Mouse (Mus musculus) heart, adult 8-10 months (tissue): ENCODE measurements around the gene Cd300e. TPM values are rescaled to one million over a fixed set of nuclear protein-coding genes. Genes with fewer than 3 reads are reported as not detected.

Source experiments
- DNase-seq: peaks from one replicate; pipeline ENCODE4 v3.0.0; 2022; ENCODE audit warnings: low spot score
- total RNA-seq, 4 experiments: library from RNA; stranded (reverse); gene quantifications; 2 replicates each; pipeline ENCODE4 v1.2.4; 2022

Gene Cd300e
- total RNA-seq = under 1 TPM; 0.25 to 0.40 (median 0.32) TPM

GRCm38 (mm10) chr11:115062077-115062476 is at the start of gene Cd300e:
Cd300e (minus strand) TSS chr11:115062177.
- DNase-seq = no peak

DNA sequence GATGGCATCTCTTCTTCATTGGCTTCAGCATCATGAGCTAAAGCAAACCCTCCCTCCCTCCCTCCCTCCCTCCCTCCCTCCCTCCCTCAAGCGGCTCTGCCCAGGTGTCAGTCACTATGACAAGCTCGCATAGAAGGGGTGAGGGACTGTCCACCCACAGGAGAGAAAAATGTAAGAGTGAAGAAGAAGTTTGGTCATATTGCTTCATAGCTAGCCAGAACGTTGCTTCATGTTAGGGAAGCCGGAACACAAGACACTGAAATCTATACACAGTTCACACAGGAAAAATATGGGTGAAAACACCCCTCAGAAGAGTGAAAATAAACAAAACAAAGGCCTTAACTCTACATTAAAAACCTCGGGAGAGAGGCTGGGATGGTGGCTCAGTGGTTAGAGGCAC is 48.3 kb upstream of the Cd300e start:
- DNase-seq = no peak

DNA sequence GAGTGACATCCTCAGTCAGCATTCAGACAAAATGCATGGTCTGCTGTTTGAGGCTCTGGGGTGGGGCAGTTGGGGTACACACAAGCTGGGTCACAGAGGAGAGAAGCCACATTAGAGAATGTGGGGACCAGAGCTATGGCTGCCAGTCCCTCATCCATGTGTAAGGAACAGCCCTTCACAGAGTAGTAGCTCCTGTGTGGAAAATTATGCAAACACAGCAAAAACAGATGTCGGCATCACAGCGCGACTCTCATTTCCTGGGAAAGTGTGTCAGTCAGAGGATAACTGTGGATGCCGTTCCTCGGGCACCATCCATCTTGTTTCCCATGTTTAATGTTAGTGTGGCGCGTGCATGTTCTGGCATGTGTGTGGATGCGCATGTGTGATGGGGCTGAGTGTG is 46.2 kb upstream of the Cd300e start:
- no peak for DNase-seq

- no peak for DNase-seq
Measured at GRCm38 (mm10) chr11:115107403-115107916, 45.5 kb upstream of the Cd300e start.

GRCm38 (mm10) chr11:115106638-115107037 is 44.7 kb upstream of the Cd300e start:
- no peak for DNase-seq

DNA sequence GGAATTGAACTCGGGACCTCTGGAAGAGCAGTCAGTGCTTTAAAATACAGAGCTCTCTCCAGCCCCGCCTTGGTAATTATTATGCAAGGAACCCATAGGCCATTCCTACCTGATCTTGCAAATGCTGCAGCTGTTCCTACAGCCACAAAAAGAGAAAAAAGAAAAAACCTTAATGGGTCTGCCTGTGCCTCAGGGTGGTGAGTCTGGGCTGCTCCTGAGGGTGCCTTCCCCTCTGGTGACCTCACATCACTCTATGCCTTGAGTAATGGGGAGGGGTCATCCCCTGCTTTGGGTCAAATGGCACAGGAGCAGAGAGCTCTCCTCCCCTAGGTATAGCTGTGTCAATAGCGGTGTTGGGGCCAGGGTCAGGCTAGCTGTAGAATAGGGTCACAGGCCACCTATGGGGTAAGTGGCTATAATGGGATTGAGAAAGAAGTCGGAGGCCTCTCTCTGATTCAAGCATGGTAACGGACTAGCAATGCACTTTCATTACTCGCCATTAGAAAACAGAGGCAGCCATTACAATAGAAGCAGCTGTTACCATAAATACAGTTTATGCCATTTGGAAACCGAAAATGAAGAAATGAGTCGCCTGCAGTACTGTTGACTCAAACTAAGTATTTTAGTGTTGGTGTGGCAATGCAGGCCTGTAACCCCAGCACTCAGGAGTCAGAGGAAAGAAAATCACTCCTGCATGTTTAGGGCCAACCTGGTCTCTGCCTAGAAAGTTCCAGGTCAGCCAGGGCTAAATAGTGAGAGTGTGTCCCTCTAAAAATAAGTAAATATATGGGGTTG is 43.0 kb upstream of the Cd300e start:
- DNase-seq = no peak

DNA sequence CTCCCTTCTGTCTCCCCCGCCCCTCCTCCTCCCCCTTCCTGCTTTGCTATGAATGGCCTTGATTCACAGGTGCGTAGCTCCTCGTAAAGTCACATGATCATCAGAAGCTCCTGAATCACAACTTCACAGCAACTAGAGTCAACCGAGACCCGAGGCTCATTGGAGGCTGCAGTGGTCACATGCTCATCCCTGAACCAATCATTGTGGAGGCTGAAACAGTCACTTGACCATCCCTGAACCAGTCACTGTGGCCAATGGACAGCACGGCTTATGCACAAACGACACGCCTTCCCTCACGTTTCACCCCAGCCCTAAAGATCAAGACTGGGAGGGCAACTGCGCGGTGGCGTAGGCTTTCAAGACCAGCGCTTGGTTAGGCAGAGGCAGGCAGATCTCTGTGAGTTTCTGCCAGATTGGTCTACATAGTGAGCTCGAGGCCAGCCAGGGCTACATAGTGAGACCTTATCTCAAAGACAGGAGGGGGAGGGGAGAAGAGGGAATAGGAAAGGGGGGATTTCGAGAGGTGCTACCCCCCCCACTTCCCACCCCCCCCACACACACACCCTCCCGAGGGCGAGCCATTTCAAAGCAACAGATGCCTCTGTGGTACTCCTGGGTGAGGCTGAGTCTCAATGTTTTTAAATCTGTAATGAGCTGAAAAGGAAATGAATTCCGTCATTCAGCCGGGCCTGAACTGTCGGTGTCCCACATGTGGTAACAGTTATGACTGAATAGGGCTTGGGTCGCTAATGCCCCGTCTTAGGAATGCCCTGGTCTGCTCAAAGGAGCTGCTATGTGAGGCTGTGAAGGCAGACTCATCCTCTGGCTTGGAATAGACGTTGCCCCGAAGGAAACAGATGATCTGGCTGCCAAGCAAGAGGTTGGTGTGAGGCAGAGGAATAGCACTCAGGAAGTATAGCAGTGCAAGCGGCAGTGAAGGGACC is 41.8 kb upstream of the Cd300e start:
- DNase-seq = no peak

GRCm38 (mm10) chr11:115102116-115102515 is 40.1 kb upstream of the Cd300e start:
- DNase-seq = no peak

DNA sequence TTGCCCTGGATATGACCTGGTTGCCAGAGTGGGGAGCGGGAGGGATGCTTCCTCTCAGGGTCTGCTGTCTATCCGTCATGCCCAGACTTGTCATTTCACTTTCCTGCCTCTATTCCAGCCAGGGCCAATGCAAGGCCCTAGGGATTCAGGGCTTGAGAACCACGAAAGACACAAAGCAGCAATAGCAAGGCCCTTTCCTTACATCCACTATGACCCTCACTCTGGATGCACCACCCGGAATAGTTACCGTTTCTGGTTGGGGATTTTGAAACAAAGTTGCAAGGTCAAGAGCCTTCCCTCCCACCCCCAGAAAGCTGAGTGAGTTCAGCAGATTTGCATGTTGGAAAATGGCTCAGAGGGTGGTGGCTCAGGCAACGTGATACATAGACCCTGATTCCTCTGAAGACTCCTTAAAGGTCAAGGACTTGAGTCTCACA is 39.7 kb upstream of the Cd300e start:
- DNase-seq = no peak

DNA sequence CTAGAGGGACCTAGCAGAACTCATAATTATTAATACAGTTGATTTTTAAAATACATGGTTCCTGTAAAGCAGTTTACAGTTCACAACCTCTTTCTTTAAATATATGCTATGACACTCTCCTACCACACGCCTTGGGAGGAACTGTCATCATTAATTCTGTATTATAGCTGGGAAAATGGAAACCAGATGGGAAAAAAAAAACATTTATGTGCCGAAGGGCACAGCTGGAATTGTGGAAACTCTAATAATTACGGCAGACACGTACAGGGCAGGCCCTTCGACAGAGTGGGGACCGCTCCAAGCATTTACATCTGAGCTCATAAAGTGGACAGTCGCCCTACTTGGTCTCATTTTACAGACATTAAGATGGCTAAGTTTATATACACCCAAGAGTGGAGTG is 38.8 kb upstream of the Cd300e start:
- no peak for DNase-seq

DNA sequence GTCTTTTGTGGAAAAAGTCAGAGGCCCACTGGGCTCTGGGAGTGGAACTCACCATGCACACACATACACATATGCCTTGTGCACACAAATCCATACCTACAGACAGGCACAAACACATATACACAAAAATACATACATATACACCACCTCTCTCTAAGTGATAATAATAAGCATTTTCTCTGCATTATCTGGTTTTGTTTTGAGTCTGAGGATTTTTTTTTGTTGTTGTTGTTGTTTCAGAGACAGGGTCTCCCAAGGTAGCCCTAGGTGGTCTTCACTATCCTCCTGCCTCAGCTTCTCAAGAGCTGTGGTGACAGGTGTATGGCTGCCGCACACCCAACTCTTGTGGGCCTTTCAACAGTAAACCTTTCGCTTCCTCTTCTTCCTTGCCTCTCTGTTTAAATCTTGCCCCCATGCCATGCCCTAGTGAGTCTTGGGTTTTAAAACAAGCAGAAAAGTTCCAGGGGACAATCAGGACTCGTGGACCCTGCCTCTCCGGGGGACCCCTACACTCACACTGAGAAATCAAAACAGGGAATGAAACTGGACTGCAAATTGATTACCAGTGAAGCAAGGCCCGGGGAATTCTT is 38.1 kb upstream of the Cd300e start:
- DNase-seq = no peak

DNA sequence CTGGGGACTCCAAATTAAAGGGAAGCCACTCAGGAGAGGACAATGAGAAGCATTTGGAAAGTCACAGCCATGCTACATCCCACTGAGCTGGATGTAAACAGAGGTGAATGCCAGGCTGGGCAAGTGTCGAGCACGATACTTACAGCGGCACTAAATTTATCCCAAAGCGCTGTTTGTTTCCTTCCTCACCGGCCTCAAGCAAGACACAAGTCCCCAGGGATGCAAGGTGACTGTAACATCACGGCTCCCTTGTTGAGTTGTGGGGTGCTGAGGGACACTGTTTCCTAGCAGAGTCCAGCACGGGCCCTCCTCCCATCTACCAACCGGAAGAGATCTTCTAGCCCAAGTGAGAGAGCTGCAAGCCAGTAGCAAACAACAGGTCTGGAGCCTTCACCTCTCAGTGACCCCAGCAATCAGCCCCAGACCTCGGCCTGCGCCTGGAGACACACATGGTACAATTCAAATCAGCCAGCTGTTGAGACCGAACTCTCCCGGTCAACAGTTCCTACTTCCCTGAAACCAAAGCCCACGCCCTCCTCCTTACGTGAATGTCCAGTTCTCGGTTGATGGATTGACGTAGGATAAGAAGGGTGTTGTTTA is 37.4 kb upstream of the Cd300e start:
- DNase-seq = no peak

DNA sequence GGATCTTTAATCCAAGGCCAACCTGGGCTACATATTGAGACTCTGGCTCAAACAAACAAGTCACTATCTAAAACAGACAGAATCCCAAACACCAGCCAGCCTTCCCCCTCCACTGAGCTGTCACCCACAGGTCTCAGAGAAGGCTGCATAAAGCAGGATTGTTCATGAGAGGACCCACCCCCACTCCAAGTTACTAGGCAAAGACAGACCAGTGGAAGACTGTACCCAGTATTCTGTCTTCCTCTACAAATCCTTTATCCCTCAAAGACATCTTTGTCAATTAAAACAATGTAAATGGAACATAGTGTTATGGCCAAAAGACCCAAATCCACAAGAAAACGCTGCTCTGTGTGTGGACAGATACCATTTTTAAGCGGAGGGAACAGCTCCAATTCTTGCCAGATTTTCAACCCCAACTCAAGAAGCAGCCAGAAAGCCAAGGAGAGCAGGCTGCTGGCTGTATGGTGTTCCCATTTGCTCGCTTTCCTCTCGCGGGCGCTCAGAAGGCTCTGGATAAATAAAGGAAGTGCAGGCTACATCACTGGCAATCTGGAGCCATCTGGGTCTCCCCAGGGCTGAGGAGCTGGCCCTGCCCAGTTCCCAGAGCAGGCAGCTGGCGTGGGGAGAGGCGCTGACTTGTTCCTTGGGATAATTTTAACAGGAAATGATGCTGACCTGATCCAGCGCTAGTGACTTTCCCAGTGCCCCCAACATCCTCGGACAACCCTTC is 36.4 kb upstream of the Cd300e start:
- DNase-seq = peak; percentile 4

- DNase-seq = no peak
Measured at GRCm38 (mm10) chr11:115092140-115092539, 30.2 kb upstream of the Cd300e start.

- DNase-seq = no peak
Measured at GRCm38 (mm10) chr11:115091362-115091901, 29.5 kb upstream of the Cd300e start, which contains the start of gene Rab37. Rab37 (plus strand) TSS chr11:115091431.

DNA sequence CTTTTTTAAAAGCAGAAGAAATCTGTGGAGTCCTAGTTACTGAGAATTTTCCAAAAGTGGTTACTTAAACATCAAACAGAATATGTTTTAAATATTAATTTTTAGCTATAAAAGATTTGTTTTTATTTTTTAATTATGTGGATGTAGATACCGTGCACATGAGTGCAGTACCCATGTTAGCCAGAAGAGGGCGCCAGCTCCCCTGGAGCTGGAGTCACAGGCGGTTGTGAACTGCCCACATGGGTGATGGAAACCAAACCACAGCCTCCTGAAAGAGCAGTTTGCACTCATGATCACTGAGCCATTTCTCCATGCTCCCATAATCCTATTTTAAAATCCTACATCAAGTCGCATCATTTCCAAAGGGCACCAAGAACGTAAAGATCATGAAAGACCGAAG is 27.9 kb upstream of the Cd300e start:
- no peak for DNase-seq

GRCm38 (mm10) chr11:115086213-115086612 is 24.2 kb upstream of the Cd300e start:
- DNase-seq = no peak

GRCm38 (mm10) chr11:115085064-115085463 is 23.1 kb upstream of the Cd300e start:
- DNase-seq = no peak

GRCm38 (mm10) chr11:115084595-115084994 is 22.6 kb upstream of the Cd300e start:
- no peak for DNase-seq

GRCm38 (mm10) chr11:115083376-115084139 is 21.6 kb upstream of the Cd300e start:
- DNase-seq = peak; percentile 55
